Mouse (Mus musculus) CH12.LX (cell line): Measurements from ENCODE around the gene Tmem209. TPM values are rescaled to one million over a fixed set of nuclear protein-coding genes. Genes with fewer than 3 reads are reported as not detected.

Experiments used
- DNase-seq: peaks from one replicate; pipeline ENCODE4 v3.0.0-alpha.2; 2013; ENCODE audit errors: extremely low read depth
- H3K27ac ChIP-seq: 2 replicates; pipeline ENCODE4 v1.5.1; 2012; ENCODE audit warnings: low read depth, mild to moderate bottlenecking, control low read depth, moderate library complexity; ENCODE audit not compliant: insufficient read depth
- H3K27me3 ChIP-seq: replicated peaks from 2 replicates; pipeline ENCODE3; 2012; ENCODE audit warnings: inconsistent platforms
- H3K36me3 ChIP-seq, 2 experiments: replicated peaks in 1 of 2; 2 replicates each; pipeline versions ENCODE3 to v1.6.1; 2012; ENCODE audit warnings: inconsistent platforms in 1 of 2, low read length in 1 of 2, mild to moderate bottlenecking in 1 of 2, mixed read lengths in 1 of 2, moderate library complexity in 1 of 2; ENCODE audit not compliant: control insufficient read depth in 1 of 2, insufficient read depth in 1 of 2
- H3K4me1 ChIP-seq, 2 experiments: 2 replicates each; pipeline ENCODE4 v1.6.1; 2012; ENCODE audit warnings: inconsistent platforms in 1 of 2, moderate library complexity in 1 of 2; ENCODE audit not compliant: insufficient read depth in 2 of 2, control insufficient read depth in 1 of 2
- H3K4me2 ChIP-seq: 2 replicates; pipeline ENCODE4 v1.6.1; 2012; ENCODE audit warnings: low read depth, mild to moderate bottlenecking, control low read depth; ENCODE audit not compliant: poor library complexity, insufficient read depth, severe bottlenecking
- H3K4me3 ChIP-seq, 3 experiments: fragments of 150-350 bp in 1 of 3; sonication (generic) in 1 of 3; replicated peaks in 1 of 3; 2 replicates each; pipeline versions ENCODE3 to v1.5.1; 2011 to 2012; ENCODE audit warnings: low read depth in 2 of 3, low read length in 2 of 3, mild to moderate bottlenecking in 2 of 3, moderate library complexity in 2 of 3, control low read depth in 1 of 3, improper control_type of control experiment in 1 of 3, inconsistent platforms in 1 of 3, mixed read lengths in 1 of 3; ENCODE audit not compliant: poor library complexity in 1 of 3
- H3K79me2 ChIP-seq: replicated peaks from 2 replicates; pipeline ENCODE4 v1.6.1; 2012; ENCODE audit warnings: mild to moderate bottlenecking, moderate library complexity; ENCODE audit not compliant: control insufficient read depth, poor library complexity, insufficient read depth, severe bottlenecking; ENCODE audit errors: extremely low read depth
- H3K9ac ChIP-seq: 2 replicates; pipeline ENCODE4 v1.6.1; 2012; ENCODE audit warnings: low read depth, mild to moderate bottlenecking, control low read depth, moderate library complexity; ENCODE audit not compliant: insufficient read depth
- H3K9me3 ChIP-seq: replicated peaks from 2 replicates; pipeline ENCODE3; 2012; ENCODE audit warnings: low read length, inconsistent platforms, mixed read lengths
- BHLHE40 ChIP-seq: IDR thresholded peaks from 2 replicates; pipeline ENCODE4 v1.6.1; 2011; ENCODE audit warnings: mild to moderate bottlenecking, low read depth, low read length, improper control_type of control experiment
- CHD1 ChIP-seq: IDR thresholded peaks from 2 replicates; pipeline ENCODE4 v1.6.1; 2012; ENCODE audit warnings: low read depth, low read length, improper control_type of control experiment, inconsistent platforms
- CTCF ChIP-seq, 2 experiments: IDR thresholded peaks in 1 of 2; conservative IDR thresholded peaks in 1 of 2; 2 replicates each; pipeline ENCODE4 v1.5.1; 2011 to 2012; ENCODE audit warnings: low read depth in 2 of 2, low read length in 2 of 2, improper control_type of control experiment in 1 of 2, inconsistent platforms in 1 of 2, mild to moderate bottlenecking in 1 of 2, moderate library complexity in 1 of 2
- E2F4 ChIP-seq: IDR thresholded peaks from 2 replicates; pipeline ENCODE4 v1.6.1; 2011; ENCODE audit warnings: low read depth, low read length, improper control_type of control experiment; ENCODE audit not compliant: insufficient replicate concordance
- ELF1 ChIP-seq: IDR thresholded peaks from 2 replicates; pipeline ENCODE4 v1.6.1; 2014; ENCODE audit warnings: low read depth, mild to moderate bottlenecking, inconsistent platforms, low read length, improper control_type of control experiment
- HCFC1 ChIP-seq: IDR thresholded peaks from 2 replicates; pipeline ENCODE4 v1.6.1; 2012; ENCODE audit warnings: low read depth, mild to moderate bottlenecking, inconsistent platforms, low read length, improper control_type of control experiment
- IRF4 ChIP-seq: IDR thresholded peaks from 2 replicates; pipeline ENCODE4 v1.6.1; 2014; ENCODE audit warnings: low read depth, mild to moderate bottlenecking, inconsistent platforms, low read length, improper control_type of control experiment
- JUN ChIP-seq: IDR thresholded peaks from 2 replicates; pipeline ENCODE4 v1.6.1; 2011; ENCODE audit warnings: low read depth, mild to moderate bottlenecking, low read length, improper control_type of control experiment, moderate library complexity; ENCODE audit not compliant: insufficient read depth
- JUND ChIP-seq: conservative IDR thresholded peaks from 2 replicates; pipeline ENCODE4 v1.6.1; 2011; ENCODE audit warnings: low read depth, low read length, improper control_type of control experiment
- KAT2A ChIP-seq: IDR thresholded peaks from 2 replicates; pipeline ENCODE4 v1.6.1; 2012; ENCODE audit warnings: low read length, improper control_type of control experiment, inconsistent platforms; ENCODE audit not compliant: insufficient replicate concordance
- MYC ChIP-seq: IDR thresholded peaks from 2 replicates; pipeline ENCODE4 v1.6.1; 2011; ENCODE audit warnings: low read depth, mild to moderate bottlenecking, improper control_type of control experiment, low read length
- RAD21 ChIP-seq: IDR thresholded peaks from 2 replicates; pipeline ENCODE4 v1.6.1; 2011; ENCODE audit warnings: low read depth, mild to moderate bottlenecking, low read length, improper control_type of control experiment, moderate library complexity
- RCOR1 ChIP-seq: conservative IDR thresholded peaks from 2 replicates; pipeline ENCODE4 v1.6.1; 2012; ENCODE audit warnings: low read depth, mild to moderate bottlenecking, inconsistent platforms, low read length, improper control_type of control experiment
- SIN3A ChIP-seq: IDR thresholded peaks from 2 replicates; pipeline ENCODE4 v1.6.1; 2012; ENCODE audit warnings: low read length, improper control_type of control experiment, inconsistent platforms
- SMC3 ChIP-seq: IDR thresholded peaks from 2 replicates; pipeline ENCODE4 v1.6.1; 2011; ENCODE audit warnings: low read depth, low read length, improper control_type of control experiment
- TBP ChIP-seq: conservative IDR thresholded peaks from 2 replicates; pipeline ENCODE4 v1.6.1; 2011; ENCODE audit warnings: low read depth, low read length, improper control_type of control experiment
- USF1 ChIP-seq: IDR thresholded peaks from 2 replicates; pipeline ENCODE4 v1.6.1; 2014; ENCODE audit warnings: low read depth, mild to moderate bottlenecking, inconsistent platforms, low read length, improper control_type of control experiment
- USF2 ChIP-seq: conservative IDR thresholded peaks from 2 replicates; pipeline ENCODE4 v1.6.1; 2011; ENCODE audit warnings: low read depth, low read length, improper control_type of control experiment
- ZKSCAN1 ChIP-seq: IDR thresholded peaks from 2 replicates; pipeline ENCODE4 v1.6.1; 2012; ENCODE audit warnings: low read depth, inconsistent platforms, low read length, improper control_type of control experiment, borderline replicate concordance
- ZMIZ1 ChIP-seq: IDR thresholded peaks from 2 replicates; pipeline ENCODE4 v1.6.1; 2012; ENCODE audit warnings: low read depth, mild to moderate bottlenecking, inconsistent platforms, low read length, improper control_type of control experiment
- dilution Hi-C: fragments of 300-500 bp; cut with MboI; formaldehyde crosslinking; loops from 2 replicates; pipeline ENCODE4 v1.14.3; 2020; ENCODE audit warnings: low sequenced_read_pairs; ENCODE audit not compliant: extremely low pct_unique_long_range_greater_than_20kb, extremely low pct_ligation_motif_present
- in situ Hi-C: fragments of 300-500 bp; cut with MboI; formaldehyde crosslinking; loops from 3 replicates; pipeline ENCODE4 v1.14.3; 2019; ENCODE audit warnings: low sequenced_read_pairs, low pct_ligation_motif_present, low pct_unique_long_range_greater_than_20kb, mixed read lengths
- polyA plus RNA-seq: library from polyadenylated mRNA; unstranded; fragments of >175 nt; gene quantifications from 2 replicates; pipeline ENCODE4 v1.2.1, GENCODE M21; 2012; ENCODE audit warnings: low read depth; ENCODE audit not compliant: insufficient read length
- total RNA-seq, 2 experiments: library from RNA; depleted of rRNA; stranded (reverse); fragments of 300-350 nt in 1 of 2; fragments of >200 nt in 1 of 2; gene quantifications; 2 replicates each; pipeline ENCODE4 v1.2.3; 2012 to 2014

The Tmem209 gene
- total and polyA plus RNA-seq, 3 experiments = 27.1 to 59.2 (median 53.3) TPM

DNA sequence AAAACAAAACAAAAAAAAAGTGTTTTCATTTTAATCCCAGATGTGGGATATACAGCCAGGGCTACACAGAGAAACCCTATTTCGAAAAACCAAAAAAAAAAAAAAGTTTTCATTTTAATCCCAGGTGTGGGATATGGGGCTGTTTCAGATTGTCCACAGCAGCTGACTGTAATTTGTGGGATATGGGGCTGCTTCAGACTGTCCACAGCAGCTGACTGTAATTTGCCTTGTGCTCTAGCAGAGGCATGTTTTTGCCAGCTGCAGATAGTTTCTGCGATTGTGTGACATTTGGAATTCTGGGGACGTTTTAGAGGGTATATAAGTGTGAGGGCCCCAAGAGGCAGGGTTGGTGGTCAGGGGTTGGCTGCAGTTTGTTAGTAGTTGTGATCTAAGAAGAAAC is 37.9 kb downstream of the Tmem209 start:
- no peak for DNase-seq
- no peak overlapping the region for H3K27ac ChIP-seq
- in situ Hi-C loops = no loop called here
- H3K9ac ChIP-seq = no peak overlapping the region
- no peaks in the 10 kb centered on the region for H3K27me3 ChIP-seq
- H3K4me3 ChIP-seq = no peak overlapping the region
- no peak overlapping the region for H3K4me2 ChIP-seq
- dilution Hi-C loops = no loop called here
- peaks cover 0 to 7% of the 10 kb centered on the region in 2 experiments for H3K36me3 ChIP-seq
- no peaks in the 10 kb centered on the region for H3K9me3 ChIP-seq
- no peaks in the 10 kb centered on the region for H3K79me2 ChIP-seq
- TF ChIP-seq IRF4 = no peak
- TF ChIP-seq ELF1 = no peak
- TF ChIP-seq ZMIZ1 = no peak
- no peak for TF ChIP-seq MYC
- TF ChIP-seq SMC3 = no peak
- TF ChIP-seq HCFC1 = no peak
- no peak for TF ChIP-seq KAT2A
- TF ChIP-seq E2F4 = no peak
- TF ChIP-seq SIN3A = no peak
- peaks cover 5 to 6% of the 10 kb centered on the region in 2 experiments; a peak in 1 of 4 replicates for H3K4me1 ChIP-seq

DNA sequence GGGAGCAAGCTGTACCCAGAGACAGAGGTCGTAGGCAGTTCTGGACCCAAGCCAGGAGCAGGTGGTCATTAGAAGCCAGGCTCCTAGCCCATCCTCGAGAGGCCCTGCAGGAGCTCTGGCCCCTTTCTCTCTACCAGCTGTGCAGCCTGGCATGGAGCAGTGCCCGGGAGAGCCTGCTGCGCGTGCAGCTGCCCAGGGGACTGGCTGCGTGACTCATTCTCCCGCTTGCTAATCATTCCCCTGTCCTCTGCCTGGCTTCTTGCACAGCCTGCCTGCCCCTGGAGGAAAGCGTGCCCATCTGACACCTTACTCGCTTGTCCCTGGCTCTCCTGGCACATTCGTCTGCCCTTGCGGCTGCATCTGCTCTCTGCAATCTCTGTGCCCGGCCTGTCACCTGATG is 40.2 kb downstream of the Tmem209 start:
- Histone ChIP-seq H3K27ac (no peak overlapping the region), H3K79me2 (no peaks in the 10 kb centered on the region), H3K9ac (no peak overlapping the region), H3K4me1 (peaks cover 5 to 6% of the 10 kb centered on the region in 2 experiments; a peak in 1 of 4 replicates), H3K9me3 (no peaks in the 10 kb centered on the region)
- dilution Hi-C loops (no loop called here), in situ Hi-C loops (no loop called here)
- DNase-seq = no peak
- TF ChIP-seq ZMIZ1 (no peak), JUND (no peak), JUN (no peak), USF1 (no peak), CHD1 (no peak), ZKSCAN1 (no peak), HCFC1 (no peak)
- TF ChIP-seq, all 38 proteins: peak for 0
- no peaks in the 10 kb centered on the region for H3K36me3 ChIP-seq
- no peak overlapping the region for H3K4me3 ChIP-seq
- peaks cover 6% of the 10 kb centered on the region for H3K27me3 ChIP-seq
- H3K4me2 ChIP-seq = no peak overlapping the region

DNA sequence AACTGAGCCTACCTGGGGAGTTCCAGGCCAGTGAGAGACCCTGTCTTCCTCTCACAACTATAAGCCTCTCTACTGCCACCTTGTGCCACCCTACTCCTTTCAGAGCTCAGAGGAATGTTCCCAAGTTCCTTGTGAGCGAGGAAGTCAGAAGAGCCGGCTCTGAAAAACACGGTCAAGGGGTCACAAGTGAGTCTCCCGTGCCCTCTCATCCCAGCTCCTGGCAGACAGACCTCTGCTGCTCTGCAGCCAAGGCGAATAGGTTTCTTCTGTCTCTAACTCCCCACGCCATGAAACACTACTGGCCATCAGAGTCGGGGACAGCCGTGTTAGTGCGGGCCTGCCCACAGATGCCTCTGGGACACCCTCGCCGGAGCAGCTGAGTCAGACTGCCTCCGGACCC is 40.9 kb downstream of the Tmem209 start:
- dilution Hi-C loops = no loop called here
- peak; percentile 27 for DNase-seq
- H3K79me2 ChIP-seq = no peaks in the 10 kb centered on the region

More for the DNA sequence above, 40.9 kb downstream of the Tmem209 start:
- H3K9me3 ChIP-seq = no peaks in the 10 kb centered on the region
- peaks cover 5 to 6% of the 10 kb centered on the region in 2 experiments; a peak in 1 of 4 replicates for H3K4me1 ChIP-seq
- H3K27ac ChIP-seq = no peak overlapping the region
- peaks cover 11% of the 10 kb centered on the region for H3K27me3 ChIP-seq
- no peak overlapping the region for H3K4me2 ChIP-seq
- no peaks in the 10 kb centered on the region for H3K36me3 ChIP-seq
- in situ Hi-C loops = no loop called here
- peak overlapping the region in 1 of 3 experiments; percentile 38 for H3K4me3 ChIP-seq
- TF ChIP-seq CTCF (conservative IDR thresholded peaks at IDR 0.05 in 1 of 2, IDR thresholded peaks at IDR 0.05 in 1 of 2; ENCODE audit: low read depth in 2 of 2, low read length in 2 of 2) (peak in 1 of 2 experiments; percentile 68; a peak in 2 of 4 replicates), RCOR1 (no peak), IRF4 (no peak), TBP (no peak), SMC3 (peak; percentile 66), USF1 (no peak), ZKSCAN1 (no peak), USF2 (no peak), BHLHE40 (no peak), ZMIZ1 (no peak), RAD21 (peak; percentile 43)
- H3K9ac ChIP-seq = no peak overlapping the region
